Mouse (Mus musculus) liver, embryonic 15.5 days (tissue): ENCODE data around the gene Rbfox2. TPM values are rescaled to one million over a fixed set of nuclear protein-coding genes. Genes with fewer than 3 reads are reported as not detected.

Experiments
- ATAC-seq: fragments of 200-750 bp; cut with Nextera tagmentation; 2 replicates; pipeline ENCODE4 v1.8.0; 2017; ENCODE audit warnings: moderate number of reproducible peaks, mild to moderate bottlenecking, moderate library complexity; ENCODE audit not compliant: insufficient read depth
- H3K27ac ChIP-seq: fragments of 300-500 bp; sonication (generic); replicated peaks from 2 replicates; pipeline ENCODE4 v1.5.1; 2015; ENCODE audit warnings: mild to moderate bottlenecking, inconsistent platforms
- H3K27me3 ChIP-seq: fragments of 300-500 bp; sonication (generic); 2 replicates; pipeline ENCODE4 v1.6.1; 2015; ENCODE audit warnings: mild to moderate bottlenecking, inconsistent platforms
- H3K36me3 ChIP-seq: fragments of 300-500 bp; sonication (generic); replicated peaks from 2 replicates; pipeline ENCODE4 v1.6.1; 2015; ENCODE audit warnings: moderate library complexity, mild to moderate bottlenecking, inconsistent platforms
- H3K4me1 ChIP-seq: fragments of 300-500 bp; sonication (generic); replicated peaks from 2 replicates; pipeline ENCODE4 v1.6.1; 2015; ENCODE audit warnings: inconsistent platforms
- H3K4me2 ChIP-seq: fragments of 300-500 bp; sonication (generic); 2 replicates; pipeline ENCODE4 v1.6.1; 2015; ENCODE audit warnings: moderate library complexity, mild to moderate bottlenecking, inconsistent platforms
- H3K4me3 ChIP-seq: fragments of 300-500 bp; sonication (generic); replicated peaks from 2 replicates; pipeline ENCODE4 v1.5.1; 2015; ENCODE audit warnings: mild to moderate bottlenecking, inconsistent platforms
- H3K9ac ChIP-seq: fragments of 300-500 bp; sonication (generic); 2 replicates; pipeline ENCODE4 v1.6.1; 2015; ENCODE audit warnings: moderate library complexity, mild to moderate bottlenecking, inconsistent platforms
- H3K9me3 ChIP-seq: fragments of 300-500 bp; sonication (generic); replicated peaks from 2 replicates; pipeline ENCODE4 v1.6.1; 2016; ENCODE audit warnings: inconsistent platforms
- WGBS: fragments of 180-500 bp; shearing (Covaris S2); methylation state at CpG from one replicate; pipeline ENCODE4 v1.1.7; 2015; ENCODE audit warnings: mixed read lengths; ENCODE audit not compliant: insufficient replicate concordance; 5-methylcytosine and 5-hydroxymethylcytosine counted together
- polyA plus RNA-seq: library from polyadenylated mRNA; unstranded; fragments of >200 nt; fragmentation: Nextera tagmentation; extraction: Ambion mirVana; gene quantifications from 2 replicates; pipeline ENCODE4 v1.2.1, GENCODE M21; 2015

Gene Rbfox2
- polyA plus RNA-seq, 1 experiment from 2014 or later = 9.8 TPM

GRCm38 (mm10) chr15:77105273-77105672 lies 201.5 kb downstream of the Rbfox2 start:
- no peaks in the 10 kb centered on the region for H3K9me3 ChIP-seq
- no peaks in the 10 kb centered on the region for H3K27me3 ChIP-seq
- H3K27ac ChIP-seq = no peak overlapping the region
- 58% methylated on average over 10 of the region's 10 CpGs for WGBS
- no peak for ATAC-seq
- no peak overlapping the region for H3K4me2 ChIP-seq
- no peak overlapping the region for H3K4me3 ChIP-seq
- no peaks in the 10 kb centered on the region; the same call in 1 of the 2 replicates for H3K36me3 ChIP-seq
- H3K9ac ChIP-seq = no peak overlapping the region
- H3K4me1 ChIP-seq = 0 out of 2 replicates have a peak, but pooled peaks cover 7% of the 10 kb centered on the region

GRCm38 (mm10) chr15:77104349-77105158 lies 202.2 kb downstream of the Rbfox2 start:
- no peak overlapping the region for H3K4me2 ChIP-seq
- ATAC-seq = no peak
- H3K36me3 ChIP-seq = no peaks in the 10 kb centered on the region; the same call in 1 of the 2 replicates
- H3K4me3 ChIP-seq = no peak overlapping the region
- no peaks in the 10 kb centered on the region for H3K27me3 ChIP-seq
- 0 out of 2 replicates have a peak, but pooled peaks cover 7% of the 10 kb centered on the region for H3K4me1 ChIP-seq
- H3K9ac ChIP-seq = no peak overlapping the region
- no peak overlapping the region for H3K27ac ChIP-seq
- H3K9me3 ChIP-seq = no peaks in the 10 kb centered on the region
- WGBS = 74% methylated on average over 10 of the region's 10 CpGs

- H3K36me3 ChIP-seq = peaks cover 4% of the 10 kb centered on the region
- no peak overlapping the region for H3K4me3 ChIP-seq
- H3K4me2 ChIP-seq = no peak overlapping the region
- 57% methylated on average over 5 of the region's 5 CpGs for WGBS
- H3K27ac ChIP-seq = no peak overlapping the region
- H3K9me3 ChIP-seq = no peaks in the 10 kb centered on the region
- H3K9ac ChIP-seq = no peak overlapping the region
- H3K4me1 ChIP-seq = 0 out of 2 replicates have a peak, but pooled peaks cover 7% of the 10 kb centered on the region
- no peak for ATAC-seq
- H3K27me3 ChIP-seq = no peaks in the 10 kb centered on the region
Measured at GRCm38 (mm10) chr15:77102685-77103084, 204.1 kb downstream of the Rbfox2 start.

GRCm38 (mm10) chr15:77099756-77100155 lies 207.0 kb downstream of the Rbfox2 start:
- Histone ChIP-seq H3K4me2 (no peak overlapping the region), H3K36me3 (peaks cover 4% of the 10 kb centered on the region), H3K27me3 (no peaks in the 10 kb centered on the region), H3K4me3 (no peak overlapping the region), H3K9me3 (no peaks in the 10 kb centered on the region), H3K4me1 (0 out of 2 replicates have a peak, but pooled peaks cover 7% of the 10 kb centered on the region), H3K9ac (no peak overlapping the region), H3K27ac (no peak overlapping the region)
- no peak for ATAC-seq
- 53% methylated on average over 3 of the region's 3 CpGs for WGBS

GRCm38 (mm10) chr15:77097358-77097757 lies 209.4 kb downstream of the Rbfox2 start:
- H3K27me3 ChIP-seq = no peaks in the 10 kb centered on the region
- H3K27ac ChIP-seq = no peak overlapping the region
- WGBS = 66% methylated on average over 6 of the region's 6 CpGs
- no peaks in the 10 kb centered on the region for H3K9me3 ChIP-seq
- H3K4me1 ChIP-seq = no peaks in the 10 kb centered on the region
- no peak overlapping the region for H3K4me2 ChIP-seq
- H3K36me3 ChIP-seq = peaks cover 10% of the 10 kb centered on the region
- ATAC-seq = no peak
- H3K4me3 ChIP-seq = no peak overlapping the region
- H3K9ac ChIP-seq = no peak overlapping the region

- Histone ChIP-seq H3K9me3 (no peaks in the 10 kb centered on the region), H3K27me3 (no peaks in the 10 kb centered on the region), H3K27ac (no peak overlapping the region), H3K4me2 (no peak overlapping the region), H3K9ac (no peak overlapping the region), H3K4me3 (no peak overlapping the region), H3K4me1 (no peaks in the 10 kb centered on the region), H3K36me3 (peaks cover 19% of the 10 kb centered on the region; the same call in 1 of the 2 replicates)
- 76% methylated on average over 1 of the region's 1 CpGs for WGBS
- ATAC-seq = no peak
Measured at GRCm38 (mm10) chr15:77095216-77095615, 211.6 kb downstream of the Rbfox2 start.

- Histone ChIP-seq H3K4me2 (no peak overlapping the region), H3K9ac (no peak overlapping the region), H3K27me3 (no peaks in the 10 kb centered on the region), H3K36me3 (peaks cover 19% of the 10 kb centered on the region; the same call in 1 of the 2 replicates), H3K4me3 (no peak overlapping the region), H3K27ac (no peak overlapping the region), H3K9me3 (no peaks in the 10 kb centered on the region), H3K4me1 (no peaks in the 10 kb centered on the region)
- WGBS = 75% methylated on average over 13 of the region's 13 CpGs
- ATAC-seq = no peak
Measured at GRCm38 (mm10) chr15:77094431-77094830, 212.4 kb downstream of the Rbfox2 start.

GRCm38 (mm10) chr15:77091394-77091793 lies 215.4 kb downstream of the Rbfox2 start:
- H3K27me3 ChIP-seq = no peaks in the 10 kb centered on the region
- H3K27ac ChIP-seq = no peak overlapping the region
- H3K4me3 ChIP-seq = no peak overlapping the region
- H3K9me3 ChIP-seq = no peaks in the 10 kb centered on the region
- no peaks in the 10 kb centered on the region for H3K4me1 ChIP-seq
- H3K4me2 ChIP-seq = no peak overlapping the region
- H3K9ac ChIP-seq = no peak overlapping the region
- 59% methylated on average over 4 of the region's 4 CpGs for WGBS
- no peak for ATAC-seq
- H3K36me3 ChIP-seq = peaks cover 15% of the 10 kb centered on the region; the same call in 1 of the 2 replicates

GRCm38 (mm10) chr15:77090531-77090930 lies 216.3 kb downstream of the Rbfox2 start:
- Histone ChIP-seq H3K4me2 (no peak overlapping the region), H3K27ac (no peak overlapping the region), H3K4me3 (no peak overlapping the region), H3K27me3 (no peaks in the 10 kb centered on the region), H3K9ac (no peak overlapping the region), H3K4me1 (no peaks in the 10 kb centered on the region), H3K9me3 (no peaks in the 10 kb centered on the region), H3K36me3 (peaks cover 15% of the 10 kb centered on the region; the same call in 1 of the 2 replicates)
- 63% methylated on average over 5 of the region's 5 CpGs for WGBS
- no peak for ATAC-seq

GRCm38 (mm10) chr15:77089249-77089648 lies 217.6 kb downstream of the Rbfox2 start:
- ATAC-seq = no peak
- Histone ChIP-seq H3K36me3 (peaks cover 15% of the 10 kb centered on the region; the same call in 1 of the 2 replicates), H3K27ac (no peak overlapping the region), H3K9me3 (no peaks in the 10 kb centered on the region), H3K9ac (no peak overlapping the region), H3K4me3 (no peak overlapping the region), H3K27me3 (no peaks in the 10 kb centered on the region), H3K4me2 (no peak overlapping the region), H3K4me1 (no peaks in the 10 kb centered on the region)
- 69% methylated on average over 11 of the region's 11 CpGs for WGBS

- no peaks in the 10 kb centered on the region for H3K4me1 ChIP-seq
- no peak overlapping the region for H3K9ac ChIP-seq
- no peak overlapping the region for H3K4me3 ChIP-seq
- peaks cover 8% of the 10 kb centered on the region; the same call in 1 of the 2 replicates for H3K36me3 ChIP-seq
- no peak overlapping the region for H3K27ac ChIP-seq
- H3K9me3 ChIP-seq = no peaks in the 10 kb centered on the region
- WGBS = 79% methylated on average over 1 of the region's 1 CpGs
- ATAC-seq = no peak
- H3K4me2 ChIP-seq = no peak overlapping the region
- H3K27me3 ChIP-seq = no peaks in the 10 kb centered on the region
Measured at GRCm38 (mm10) chr15:77086488-77086887, 220.3 kb downstream of the Rbfox2 start.
